ENCODE assay signal across 16 mouse cellular contexts in the genomic region with DNA sequence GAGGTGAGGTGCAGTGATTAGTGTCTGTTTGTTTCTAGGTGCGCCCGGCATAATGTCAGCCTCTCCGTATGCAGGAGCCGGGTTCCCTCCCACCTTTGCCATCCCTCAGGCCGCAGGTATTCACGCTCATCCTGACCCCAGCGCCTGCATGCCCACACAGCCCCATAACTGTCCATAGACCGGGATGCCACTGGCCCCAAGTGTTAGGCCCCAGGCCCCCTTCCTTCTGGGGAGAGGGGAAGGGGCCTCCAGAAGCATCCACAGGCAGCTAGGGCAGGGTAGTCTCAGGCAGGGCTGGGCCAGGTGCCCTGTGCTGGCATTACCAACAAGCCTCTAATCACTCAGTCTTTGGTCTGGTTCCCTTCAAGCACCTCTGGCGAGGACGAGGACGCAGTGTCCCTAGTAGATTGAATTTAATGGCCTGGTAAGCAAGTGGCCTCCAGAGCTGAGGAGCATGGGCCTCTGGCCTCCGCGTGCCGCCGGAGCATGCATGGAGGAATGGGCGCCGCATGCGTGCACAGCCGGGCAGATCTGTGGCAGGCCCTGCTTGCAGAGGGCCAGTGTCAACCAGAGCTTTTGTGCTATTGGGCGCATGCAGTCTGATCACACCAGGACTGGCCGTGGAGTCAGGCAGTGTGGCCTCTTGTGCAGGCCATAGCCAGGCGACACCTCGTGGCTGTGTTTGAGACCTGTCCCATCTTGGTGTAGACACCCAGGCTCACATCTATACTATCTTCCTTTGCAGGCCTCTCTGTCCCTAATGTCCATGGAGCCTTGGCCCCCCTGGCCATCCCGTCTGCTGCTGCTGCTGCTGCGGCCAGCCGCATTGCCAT. TPM values are rescaled to one million over a fixed set of nuclear protein-coding genes. Genes with fewer than 3 reads are reported as not detected.
DNase-seq lines count a peak whose midpoint lies in the region; ATAC-seq and TF ChIP-seq lines count a peak whose summit lies in the region.
"Had no signal": no experiment of that assay in that cellular context is flagged by ENCODE, and none has a peak within 500 bp of the region (broad histone marks: within the 10 kb centered on the region; RNA-seq: fewer than 3 reads in every experiment).

No protein-coding gene starts in this region.

- H3K36me3 ChIP-seq in kidney, adult 2 months (ENCODE audit: control insufficient read depth, insufficient read depth, low read length) = peaks cover 20% of the 10 kb centered on the region
- H3K36me3 ChIP-seq in embryonic facial prominence, embryonic 11.5 days (replicated peaks; ENCODE audit: control insufficient read depth, insufficient read depth, low read depth, low read length) = peaks cover 29% of the 10 kb centered on the region
- H3K36me3 ChIP-seq in midbrain, embryonic 16.5 days (ENCODE audit: control insufficient read depth, insufficient read depth, low read length) = peaks cover 38% of the 10 kb centered on the region

- no peak for ATAC-seq in embryonic facial prominence, embryonic 11.5 days (replicated peaks; ENCODE audit: insufficient number of reproducible peaks, low FRiP score, low TSS enrichment, low read depth)
- no peak for ATAC-seq in midbrain, embryonic 16.5 days
- ATAC-seq: midbrain, embryonic 13.5 days had no signal

- no peak overlapping the region for H3K4me2 ChIP-seq in embryonic facial prominence, embryonic 11.5 days (ENCODE audit: low read depth, low read length)
- H3K4me2 ChIP-seq in midbrain, embryonic 16.5 days (ENCODE audit: low read length) = no peak overlapping the region
- H3K4me2 ChIP-seq: liver, embryonic 11.5 days; midbrain, embryonic 13.5 days had no signal

- TF ChIP-seq CTCF in kidney, adult 2 months (conservative IDR thresholded peaks at IDR 0.05; ENCODE audit: insufficient read depth, insufficient read length, low read depth, low read length) = no peak

- no peaks in the 10 kb centered on the region for H3K27me3 ChIP-seq in kidney, adult 2 months (replicated peaks; ENCODE audit: control insufficient read depth, insufficient read depth, low read length)
- no peaks in the 10 kb centered on the region for H3K27me3 ChIP-seq in embryonic facial prominence, embryonic 11.5 days (ENCODE audit: control insufficient read depth, insufficient read depth, low read length)
- no peaks in the 10 kb centered on the region for H3K27me3 ChIP-seq in midbrain, embryonic 16.5 days (ENCODE audit: control insufficient read depth, insufficient read depth, low read depth, low read length)
- H3K27me3 ChIP-seq: midbrain, embryonic 13.5 days had no signal

- peaks cover 62% of the 10 kb centered on the region for H3K4me1 ChIP-seq in kidney, adult 2 months (ENCODE audit: control insufficient read depth, insufficient read depth, low read length)
- H3K4me1 ChIP-seq in embryonic facial prominence, embryonic 11.5 days (ENCODE audit: control insufficient read depth, insufficient read depth, low read length) = peaks cover 15% of the 10 kb centered on the region
- peaks cover 33% of the 10 kb centered on the region for H3K4me1 ChIP-seq in midbrain, embryonic 16.5 days (ENCODE audit: control insufficient read depth, insufficient read depth, low read length)

- no peak overlapping the region for H3K4me3 ChIP-seq in kidney, adult 2 months (ENCODE audit: insufficient read depth, low read depth, low read length)
- H3K4me3 ChIP-seq in embryonic facial prominence, embryonic 11.5 days (ENCODE audit: low read depth, low read length) = no peak overlapping the region
- no peak overlapping the region for H3K4me3 ChIP-seq in midbrain, embryonic 16.5 days (ENCODE audit: low read depth, low read length)
- H3K4me3 ChIP-seq: midbrain, embryonic 13.5 days had no signal

- peak overlapping the region; percentile 79; the same call in 1 of the 2 replicates for H3K27ac ChIP-seq in kidney, adult 2 months (ENCODE audit: insufficient read depth, low read depth, low read length)
- peak overlapping the region; percentile 4; the same call in 1 of the 2 replicates for H3K27ac ChIP-seq in embryonic facial prominence, embryonic 11.5 days (replicated peaks; ENCODE audit: low read depth, low read length)
- no peak overlapping the region for H3K27ac ChIP-seq in midbrain, embryonic 16.5 days (ENCODE audit: low read length)
- H3K27ac ChIP-seq: midbrain, embryonic 13.5 days had no signal

- 71% methylated on average over 26 of the region's 26 CpGs for WGBS in kidney, adult 2 months
- 93% methylated on average over 26 of the region's 26 CpGs for WGBS in embryonic facial prominence, embryonic 11.5 days
- WGBS in midbrain, embryonic 16.5 days = 93% methylated on average over 26 of the region's 26 CpGs

- DNase-seq in cerebellum, adult 9-11 months = peak; percentile 46
- no peak for DNase-seq in cerebellum, postnatal 4 days (ENCODE audit: low spot score in 2 of 2)
- peak; percentile 28 for DNase-seq in kidney, adult 2 months
- DNase-seq in kidney, postnatal 36 days = no peak
- no peak for DNase-seq in embryonic facial prominence, embryonic 11.5 days (ENCODE audit: low spot score)
- peak; percentile 21 for DNase-seq in naive thymus-derived CD4-positive, alpha-beta T cell, adult 2 months (ENCODE audit: low read depth)
- DNase-seq in urinary bladder, postnatal 36 days (ENCODE audit: low spot score in 2 of 2) = no peak
- DNase-seq: adrenal gland, postnatal 10 days; heart, postnatal 36 days; lung, postnatal 10 days; right cerebral cortex, postnatal 14 days; thymus, postnatal 36 days had no signal

- TF ChIP-seq POLR2A in kidney, adult 2 months (IDR thresholded peaks at IDR 0.05; ENCODE audit: low read depth, low read length) = no peak

- no peaks in the 10 kb centered on the region for H3K9me3 ChIP-seq in embryonic facial prominence, embryonic 11.5 days (replicated peaks; ENCODE audit: control insufficient read depth, low read length)
- no peaks in the 10 kb centered on the region for H3K9me3 ChIP-seq in midbrain, embryonic 16.5 days (replicated peaks; ENCODE audit: control insufficient read depth, low read length, poor library complexity, severe bottlenecking)
- H3K9me3 ChIP-seq: midbrain, embryonic 13.5 days had no signal

- H3K9ac ChIP-seq in embryonic facial prominence, embryonic 11.5 days (replicated peaks; ENCODE audit: low read length) = no peak overlapping the region
- no peak overlapping the region for H3K9ac ChIP-seq in midbrain, embryonic 16.5 days (ENCODE audit: low read depth, low read length)
- H3K9ac ChIP-seq: midbrain, embryonic 13.5 days had no signal

RNA-seq across cellular contexts. Expression of gene Ptbp1, which starts 6.1 kb away (rescaled TPM):
- polyA plus RNA-seq in kidney, adult 2 months (2012; rRNA removed) = 184 and 198 TPM in 2 replicates
- polyA plus RNA-seq in embryonic facial prominence, embryonic 11.5 days (2014; fragmentation: Nextera tagmentation; extraction: Ambion mirVana) = 237 and 257 TPM in 2 replicates
- 58.8 and 65.1 TPM in 2 replicates for polyA plus RNA-seq in midbrain, embryonic 16.5 days (2015; fragmentation: Nextera tagmentation; extraction: Ambion mirVana)

RNA-seq across cellular contexts. Expression of gene Prtn3, which starts 14.0 kb away (rescaled TPM):
- 0.67 and 0.99 TPM in 2 replicates for polyA plus RNA-seq in kidney, adult 2 months (2012; rRNA removed)
- 10.9 and 11.2 TPM in 2 replicates for polyA plus RNA-seq in embryonic facial prominence, embryonic 11.5 days (2014; fragmentation: Nextera tagmentation; extraction: Ambion mirVana)
- polyA plus RNA-seq in midbrain, embryonic 16.5 days (2015; fragmentation: Nextera tagmentation; extraction: Ambion mirVana) = 12.5 and 12.7 TPM in 2 replicates

RNA-seq across cellular contexts. Expression of gene Plppr3, which starts 14.1 kb away (rescaled TPM):
- polyA plus RNA-seq in kidney, adult 2 months (2012; rRNA removed) = 2.7 and 3.2 TPM in 2 replicates
- polyA plus RNA-seq in embryonic facial prominence, embryonic 11.5 days (2014; fragmentation: Nextera tagmentation; extraction: Ambion mirVana) = 78.3 and 85.8 TPM in 2 replicates
- 471 and 472 TPM in 2 replicates for polyA plus RNA-seq in midbrain, embryonic 16.5 days (2015; fragmentation: Nextera tagmentation; extraction: Ambion mirVana)

RNA-seq across cellular contexts. Expression of gene Elane, which starts 25.8 kb away (rescaled TPM):
- polyA plus RNA-seq in kidney, adult 2 months (2012; rRNA removed) = 0.10 TPM in 1 of 2 replicates, not detected in the other
- 0.50 and 0.88 TPM in 2 replicates for polyA plus RNA-seq in embryonic facial prominence, embryonic 11.5 days (2014; fragmentation: Nextera tagmentation; extraction: Ambion mirVana)
- polyA plus RNA-seq in midbrain, embryonic 16.5 days (2015; fragmentation: Nextera tagmentation; extraction: Ambion mirVana) = not detected in 2 replicates
- polyA plus RNA-seq: large intestine, adult 2 months; midbrain, embryonic 13.5 days had no signal

RNA-seq across cellular contexts. Expression of gene Cfd, which starts 30.4 kb away (rescaled TPM):
- polyA plus RNA-seq in kidney, adult 2 months (2012; rRNA removed) = 1,335 and 2,389 TPM in 2 replicates
- polyA plus RNA-seq in embryonic facial prominence, embryonic 11.5 days (2014; fragmentation: Nextera tagmentation; extraction: Ambion mirVana) = not detected in 2 replicates
- polyA plus RNA-seq in midbrain, embryonic 16.5 days (2015; fragmentation: Nextera tagmentation; extraction: Ambion mirVana) = 0.20 TPM in 1 of 2 replicates, not detected in the other
- polyA plus RNA-seq: liver, embryonic 11.5 days; midbrain, embryonic 13.5 days had no signal

Comparison
In these comparisons a context has a peak if more than half of its experiments do, and no peak if none do; other contexts are left out.
1. DNase-seq: peak in cerebellum, adult 9-11 months (single experiment), kidney, adult 2 months (single experiment) and naive thymus-derived CD4-positive, alpha-beta T cell, adult 2 months (single experiment); none in cerebellum, postnatal 4 days (0 of 2), kidney, postnatal 36 days (0 of 2), embryonic facial prominence, embryonic 11.5 days (single experiment) and urinary bladder, postnatal 36 days (0 of 2).
2. RNA of gene Plppr3, which starts 14.1 kb away (polyA plus RNA-seq): 471 to 472 TPM in midbrain, embryonic 16.5 days and 78.3 to 85.8 TPM in embryonic facial prominence, embryonic 11.5 days; 2.7 to 3.2 TPM in kidney, adult 2 months; every median in the first group is over 10 times any median in the second.